Mouse (Mus musculus): Measurements from ENCODE around the gene Trim8. TPM values are rescaled to one million over a fixed set of nuclear protein-coding genes. Genes with fewer than 3 reads are reported as not detected.

The Trim8 gene
- polyA plus RNA-seq, 1 experiment from 2014 or later = 34.1 TPM

DNA sequence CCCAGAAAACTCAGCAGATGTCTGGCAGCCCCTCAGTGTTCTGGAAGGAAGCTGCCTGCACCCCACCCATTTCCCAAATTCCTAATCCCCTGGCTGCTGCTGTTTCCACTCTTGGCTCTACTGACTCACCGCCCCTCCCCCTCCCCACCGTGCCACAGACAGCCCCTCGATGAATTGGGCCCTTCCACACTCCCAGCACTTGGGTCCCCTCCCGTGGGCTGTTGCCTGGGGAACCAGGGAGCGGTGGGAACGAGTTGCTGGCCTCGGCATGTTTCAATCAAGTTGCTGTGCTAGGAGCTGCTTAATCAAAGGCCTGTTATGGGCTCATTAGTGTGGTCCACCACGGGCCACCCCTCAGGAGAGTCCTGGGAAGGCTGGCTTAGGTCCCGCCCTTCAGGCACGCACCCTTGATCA, 24.1 kb upstream of the Trim8 start:
- Histone ChIP-seq H3K4me2 (replicated peaks; ENCODE audit: low read depth, low read length) (no peak overlapping the region), H3K36me3 (ENCODE audit: insufficient read depth, low read length) (no peaks in the 10 kb centered on the region), H3K27me3 (replicated peaks; ENCODE audit: insufficient read depth, low read length) (no peaks in the 10 kb centered on the region), H3K4me3 (ENCODE audit: low read depth, low read length) (no peak overlapping the region), H3K9ac (replicated peaks; ENCODE audit: low read depth) (no peak overlapping the region), H3K27ac (ENCODE audit: low read length) (peak overlapping the region; percentile 88), H3K9me3 (ENCODE audit: low read length) (no peaks in the 10 kb centered on the region), H3K4me1 (ENCODE audit: insufficient read depth, low read depth, low read length) (peaks cover 41% of the 10 kb centered on the region)
- TF ChIP-seq CTCF (IDR thresholded peaks at IDR 0.05) = no peak
- TF ChIP-seq EP300 (IDR thresholded peaks at IDR 0.05) = peak; percentile 40
- WGBS = 56% methylated on average over 10 of the region's 10 CpGs
- ATAC-seq (no peak), DNase-seq (ENCODE audit: low spot score) (peak; percentile 50)

DNA sequence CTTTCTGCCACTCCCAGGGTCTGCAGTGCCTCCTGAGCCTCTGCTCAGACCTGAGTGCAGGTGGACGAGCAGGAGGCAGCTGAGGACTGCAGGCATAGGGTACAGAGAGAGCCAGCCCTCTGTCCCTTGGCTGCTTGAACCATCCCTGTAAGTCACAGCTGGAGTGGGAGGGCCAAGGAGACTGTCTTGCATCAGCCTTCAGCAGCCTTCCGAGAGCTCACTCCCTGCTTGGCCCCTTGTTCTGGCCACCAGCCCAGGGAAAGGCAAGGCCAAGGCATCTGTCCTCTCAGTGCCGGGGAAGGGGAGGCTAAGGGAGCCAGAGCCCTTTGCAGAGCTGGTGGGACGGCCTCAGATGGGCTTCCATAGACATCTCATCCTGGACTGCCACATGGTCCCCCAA, 23.3 kb upstream of the Trim8 start:
- DNase-seq (ENCODE audit: low spot score) (peak; percentile 44), ATAC-seq (peak; percentile 7; the same call in 1 of the 2 replicates)
- H3K4me1 ChIP-seq (ENCODE audit: insufficient read depth, low read depth, low read length) = peaks cover 48% of the 10 kb centered on the region

DNA sequence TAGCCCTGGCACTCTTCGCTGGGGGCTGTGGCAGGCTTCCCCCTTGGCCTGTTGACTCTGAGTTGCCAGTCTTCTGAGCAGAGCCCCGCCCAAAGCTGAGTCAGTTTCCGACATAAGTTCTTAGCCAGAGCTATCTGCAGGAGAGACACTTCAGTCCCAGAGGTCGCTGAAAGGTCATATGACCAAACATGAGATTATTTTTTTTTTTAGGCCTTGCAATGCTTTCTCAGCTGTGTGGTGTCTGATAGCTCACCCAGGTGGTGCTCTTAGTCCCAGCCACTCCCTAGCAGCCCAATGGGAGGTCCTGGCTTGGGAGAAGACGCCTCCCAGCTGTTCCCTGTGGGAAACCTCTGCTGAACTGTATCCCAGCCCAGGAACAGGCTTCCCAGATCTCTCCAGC, 22.7 kb upstream of the Trim8 start:
- H3K27me3 ChIP-seq (replicated peaks; ENCODE audit: insufficient read depth, low read length) = no peaks in the 10 kb centered on the region
- WGBS = 3% methylated on average over 5 of the region's 5 CpGs
- H3K27ac ChIP-seq (ENCODE audit: low read length) = peak overlapping the region; percentile 88
- peaks cover 53% of the 10 kb centered on the region for H3K4me1 ChIP-seq (ENCODE audit: insufficient read depth, low read depth, low read length)
- no peak overlapping the region for H3K4me3 ChIP-seq (ENCODE audit: low read depth, low read length)
- H3K4me2 ChIP-seq (replicated peaks; ENCODE audit: low read depth, low read length) = 0 out of 2 replicates have a peak overlapping the region, but pooled peaks have one; percentile 31
- DNase-seq (ENCODE audit: low spot score) = peak; percentile 93
- TF ChIP-seq EP300 (IDR thresholded peaks at IDR 0.05) (peak; percentile 85), CTCF (IDR thresholded peaks at IDR 0.05) (no peak)
- no peaks in the 10 kb centered on the region for H3K36me3 ChIP-seq (ENCODE audit: insufficient read depth, low read length)
- ATAC-seq = peak; percentile 76
- no peaks in the 10 kb centered on the region for H3K9me3 ChIP-seq (ENCODE audit: low read length)
- H3K9ac ChIP-seq (replicated peaks; ENCODE audit: low read depth) = no peak overlapping the region

More for the DNA sequence above, 23.3 kb upstream of the Trim8 start:
- no peaks in the 10 kb centered on the region for H3K9me3 ChIP-seq (ENCODE audit: low read length)
- no peaks in the 10 kb centered on the region for H3K36me3 ChIP-seq (ENCODE audit: insufficient read depth, low read length)
- WGBS = 60% methylated on average over 4 of the region's 4 CpGs
- H3K4me3 ChIP-seq (ENCODE audit: low read depth, low read length) = no peak overlapping the region
- TF ChIP-seq EP300 (IDR thresholded peaks at IDR 0.05) = no peak
- TF ChIP-seq CTCF (IDR thresholded peaks at IDR 0.05) = no peak
- H3K27ac ChIP-seq (ENCODE audit: low read length) = peak overlapping the region; percentile 88
- H3K9ac ChIP-seq (replicated peaks; ENCODE audit: low read depth) = no peak overlapping the region
- H3K27me3 ChIP-seq (replicated peaks; ENCODE audit: insufficient read depth, low read length) = no peaks in the 10 kb centered on the region
- no peak overlapping the region for H3K4me2 ChIP-seq (replicated peaks; ENCODE audit: low read depth, low read length)

DNA sequence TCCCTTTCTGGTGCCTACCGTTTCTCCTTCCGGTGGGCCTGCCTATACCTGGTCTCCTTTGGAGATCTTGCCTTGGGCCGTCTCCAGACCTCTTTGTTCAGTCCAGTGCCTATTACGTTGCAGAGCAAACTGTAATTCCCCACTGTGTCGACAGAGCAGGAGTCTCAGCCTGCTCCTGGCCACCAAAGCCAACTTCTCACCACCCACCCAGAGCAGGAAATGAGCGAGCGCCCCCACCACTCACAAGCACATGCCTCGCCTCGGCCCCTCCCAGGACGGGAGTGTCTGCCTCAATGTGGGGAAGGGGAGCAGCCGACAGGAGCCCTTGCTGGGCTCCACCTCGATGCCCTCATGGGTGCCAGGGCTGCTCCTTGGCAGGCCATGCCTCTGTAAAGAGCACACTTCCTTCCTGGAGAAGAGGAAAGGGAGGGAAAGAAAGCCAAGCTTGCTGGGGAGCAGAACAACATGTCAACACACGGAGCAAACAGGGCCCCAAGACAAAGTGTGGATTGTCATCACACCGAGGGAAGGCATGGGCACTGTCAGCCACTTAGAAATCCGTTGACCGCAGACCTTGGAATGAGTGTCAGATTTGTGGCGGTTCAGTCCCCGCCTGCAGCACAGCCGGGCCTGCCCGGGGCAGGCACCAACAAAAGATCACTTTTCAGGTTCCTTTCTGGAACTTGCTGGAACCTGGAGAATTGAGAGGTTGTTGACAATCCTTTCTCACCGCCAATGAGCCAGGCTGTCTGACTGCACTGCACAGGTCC, 22.0 kb upstream of the Trim8 start:
- TF ChIP-seq EP300 (IDR thresholded peaks at IDR 0.05) = peak; percentile 42; the same call in 1 of the 2 replicates
- peak; percentile 51 for TF ChIP-seq CTCF (IDR thresholded peaks at IDR 0.05)
- peak overlapping the region; percentile 88 for H3K27ac ChIP-seq (ENCODE audit: low read length)
- ATAC-seq (peak; percentile 66), DNase-seq (ENCODE audit: low spot score) (peak; percentile 83)
- no peak overlapping the region for H3K9ac ChIP-seq (replicated peaks; ENCODE audit: low read depth)
- no peaks in the 10 kb centered on the region for H3K36me3 ChIP-seq (ENCODE audit: insufficient read depth, low read length)
- no peak overlapping the region for H3K4me3 ChIP-seq (ENCODE audit: low read depth, low read length)
- no peaks in the 10 kb centered on the region for H3K27me3 ChIP-seq (replicated peaks; ENCODE audit: insufficient read depth, low read length)
- no peaks in the 10 kb centered on the region for H3K9me3 ChIP-seq (ENCODE audit: low read length)
- peaks cover 59% of the 10 kb centered on the region for H3K4me1 ChIP-seq (ENCODE audit: insufficient read depth, low read depth, low read length)
- 17% methylated on average over 21 of the region's 21 CpGs for WGBS
- H3K4me2 ChIP-seq (replicated peaks; ENCODE audit: low read depth, low read length) = peak overlapping the region; percentile 31; the same call in 1 of the 2 replicates

DNA sequence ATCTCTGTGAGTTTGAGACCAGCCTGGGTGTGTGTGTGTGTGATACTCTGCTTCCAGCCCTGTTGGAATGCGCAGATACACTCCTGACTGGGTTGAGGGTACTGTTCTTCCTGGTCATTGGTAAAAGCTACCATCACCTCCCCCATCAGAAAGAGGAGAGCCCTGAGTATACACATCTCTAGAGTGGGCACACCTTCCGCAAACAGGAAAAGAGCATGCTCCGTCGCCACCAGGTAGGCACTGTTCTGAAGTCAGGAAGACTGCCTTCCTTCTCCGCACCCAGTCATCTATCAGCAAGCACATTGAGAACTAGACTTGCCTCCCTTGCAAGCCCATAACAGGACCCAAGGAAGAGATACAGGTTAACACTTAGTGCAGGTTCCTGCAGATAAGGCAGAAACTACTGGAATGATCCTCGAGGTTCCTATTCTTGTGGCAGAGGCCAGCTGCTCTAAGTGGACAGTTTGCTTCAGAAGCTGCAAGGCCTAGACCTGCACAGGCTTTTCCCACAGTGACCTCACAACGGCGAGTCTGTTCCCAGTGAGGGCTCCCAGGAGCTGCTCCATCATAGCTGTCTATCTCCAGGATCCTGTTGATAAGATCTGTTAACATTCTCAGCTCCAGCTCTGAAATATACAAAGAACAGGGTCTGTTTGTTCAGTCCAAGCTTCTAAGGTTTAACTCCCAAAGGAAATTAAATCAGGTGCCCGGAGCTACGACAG, 20.7 kb upstream of the Trim8 start:
- H3K4me1 ChIP-seq (ENCODE audit: insufficient read depth, low read depth, low read length) = peaks cover 64% of the 10 kb centered on the region
- no peak overlapping the region for H3K4me2 ChIP-seq (replicated peaks; ENCODE audit: low read depth, low read length)

DNA sequence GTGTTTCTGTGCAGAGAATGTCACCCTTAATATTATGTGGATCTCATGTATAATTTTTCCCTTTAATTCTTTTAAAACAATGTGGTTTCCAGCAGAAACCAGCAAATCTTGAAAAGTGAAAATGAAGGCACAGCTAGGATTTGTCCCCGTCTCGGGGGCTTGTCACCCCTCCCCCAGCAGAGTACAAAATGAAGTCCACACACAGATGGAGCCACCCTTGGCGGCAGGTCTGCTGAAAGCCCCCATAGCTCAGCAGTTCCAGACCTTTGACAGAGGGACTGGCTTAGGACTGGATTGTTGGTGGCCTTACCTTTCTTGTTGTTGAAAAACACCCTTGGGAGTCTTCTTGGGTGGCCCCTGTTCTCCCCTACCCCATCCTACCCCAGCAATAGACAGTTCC, 20.1 kb upstream of the Trim8 start:
- Histone ChIP-seq H3K36me3 (ENCODE audit: insufficient read depth, low read length) (no peaks in the 10 kb centered on the region), H3K9me3 (ENCODE audit: low read length) (no peaks in the 10 kb centered on the region), H3K27me3 (replicated peaks; ENCODE audit: insufficient read depth, low read length) (no peaks in the 10 kb centered on the region), H3K27ac (ENCODE audit: low read length) (peak overlapping the region; percentile 88), H3K4me2 (replicated peaks; ENCODE audit: low read depth, low read length) (no peak overlapping the region), H3K4me3 (ENCODE audit: low read depth, low read length) (no peak overlapping the region), H3K9ac (replicated peaks; ENCODE audit: low read depth) (no peak overlapping the region), H3K4me1 (ENCODE audit: insufficient read depth, low read depth, low read length) (peaks cover 64% of the 10 kb centered on the region)
- ATAC-seq = no peak
- WGBS = 33% methylated on average over 3 of the region's 3 CpGs
- TF ChIP-seq CTCF (IDR thresholded peaks at IDR 0.05) (no peak), EP300 (IDR thresholded peaks at IDR 0.05) (no peak)
- no peak for DNase-seq (ENCODE audit: low spot score)

More for the DNA sequence above, 20.7 kb upstream of the Trim8 start:
- 34% methylated on average over 10 of the region's 10 CpGs for WGBS
- H3K27ac ChIP-seq (ENCODE audit: low read length) = peak overlapping the region; percentile 88
- H3K9me3 ChIP-seq (ENCODE audit: low read length) = no peaks in the 10 kb centered on the region
- H3K9ac ChIP-seq (replicated peaks; ENCODE audit: low read depth) = no peak overlapping the region
- H3K27me3 ChIP-seq (replicated peaks; ENCODE audit: insufficient read depth, low read length) = no peaks in the 10 kb centered on the region
- TF ChIP-seq EP300 (IDR thresholded peaks at IDR 0.05) (no peak), CTCF (IDR thresholded peaks at IDR 0.05) (no peak)
- no peak overlapping the region for H3K4me3 ChIP-seq (ENCODE audit: low read depth, low read length)
- no peaks in the 10 kb centered on the region for H3K36me3 ChIP-seq (ENCODE audit: insufficient read depth, low read length)
- ATAC-seq = no peak
- DNase-seq (ENCODE audit: low spot score) = no peak

Data from lung, postnatal 0 days (tissue).